Mouse (Mus musculus) embryonic fibroblast, embryonic 13.5 days (primary cell): ENCODE measurements around the gene Sept9.
"Not testable (repeated sequence)": the region's sequence is repeated elsewhere in the genome, so short reads cannot be mapped to it uniquely, and the experiment has no call there.

Experiments used
- CTCF ChIP-seq: IDR thresholded peaks from 2 replicates; pipeline ENCODE4 v1.5.1; 2011; ENCODE audit warnings: mild to moderate bottlenecking, control low read depth, low read length, moderate library complexity, borderline replicate concordance; ENCODE audit not compliant: insufficient read depth
- POLR2A ChIP-seq: IDR thresholded peaks from 2 replicates; pipeline ENCODE4 v1.6.1; 2011; ENCODE audit warnings: low read depth, mild to moderate bottlenecking, control low read depth, low read length, moderate library complexity

GRCm38 (mm10) chr11:117342490-117342889 lies 143.0 kb downstream of the Sept9 start:
- TF ChIP-seq CTCF, POLR2A: not testable (repeated sequence)
